ENCODE assay signal across 8 mouse cellular contexts in the genomic region with DNA sequence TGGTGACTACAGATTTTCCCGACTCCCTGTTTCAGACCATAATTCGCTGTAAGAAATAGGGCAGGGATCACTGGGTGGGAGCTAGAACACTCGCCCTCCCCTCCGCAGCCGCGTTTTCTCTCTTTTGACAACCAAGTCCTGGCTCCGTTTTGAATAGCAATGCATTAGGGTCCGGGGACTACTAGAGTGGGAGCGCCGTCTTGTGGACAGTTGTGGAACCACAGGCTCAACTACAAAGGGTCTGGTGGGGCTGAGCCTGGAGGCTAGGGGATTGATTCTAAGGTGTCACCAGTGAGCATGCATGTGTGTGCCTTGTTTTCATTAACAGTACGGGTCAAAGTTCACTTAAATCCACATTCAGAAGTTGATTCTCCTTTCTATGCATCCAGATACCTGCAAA. TPM values are rescaled to one million over a fixed set of nuclear protein-coding genes. Genes with fewer than 3 reads are reported as not detected.
DNase-seq lines count a peak whose midpoint lies in the region; ATAC-seq and TF ChIP-seq lines count a peak whose summit lies in the region.

No protein-coding gene starts in this region.

- peak; percentile 96 for TF ChIP-seq CTCF in cortical plate, adult 2 months (IDR thresholded peaks at IDR 0.05; ENCODE audit: extremely low read depth, insufficient read depth, low read length)

- peak; percentile 81 for DNase-seq in adipocyte (ENCODE audit: low spot score)
- peak; percentile 84 for DNase-seq in gastrocnemius, postnatal 10 days
- peak; percentile 78 to 84 for DNase-seq in left cerebral cortex, postnatal 10 days (ENCODE audit: extremely low spot score in 1 of 2, low spot score in 2 of 2)
- DNase-seq in right cerebral cortex, postnatal 25 days: peak; percentile 74
- peak; percentile 67 to 79 for DNase-seq in urinary bladder, postnatal 36 days (ENCODE audit: low spot score in 2 of 2)

- no peak overlapping the region for H3K4me3 ChIP-seq in cortical plate, adult 2 months (ENCODE audit: insufficient read depth, low read length)

- H3K4me1 ChIP-seq in cortical plate, adult 2 months (ENCODE audit: control insufficient read depth, insufficient read depth, low read length): peaks cover 5% of the 10 kb centered on the region; the same call in 1 of the 2 replicates

- ATAC-seq in inflammation-experienced regulatory T-cells, adult 6 months: peak; percentile 67
- ATAC-seq in megakaryocyte progenitor cell, adult 5-6 weeks (replicated peaks; ENCODE audit: poor library complexity): peak; percentile 61

- no peak overlapping the region for H3K27ac ChIP-seq in cortical plate, adult 2 months (ENCODE audit: insufficient read depth, low read length)

- no peak for TF ChIP-seq POLR2A in cortical plate, adult 2 months (IDR thresholded peaks at IDR 0.05; ENCODE audit: extremely low read depth, insufficient read depth, low read length)

- intact Hi-C loops in left cerebral cortex, postnatal 10 days (cut with DNase I): loop anchor here (5.0 to 10.0 kb wide), 3 partner anchors 208 to 351 kb away; no protein-coding TSS in a partner anchor

RNA-seq across cellular contexts. Expression of a gene that starts 26.1 kb away (rescaled TPM):
- 14.0 and 14.2 TPM in 2 replicates for polyA plus RNA-seq in cortical plate, adult 2 months (2012; rRNA removed)
- 1 to 10 TPM; 5.9 to 6.7 TPM for total RNA-seq in gastrocnemius, postnatal 10 days (2021)
- 10 to 100 TPM; 35.1 to 53.1 (median 38.8) TPM for polyA plus RNA-seq in inflammation-experienced regulatory T-cells, adult 6 months (2017; shearing (Covaris generic))
- 10 to 100 TPM; 22.2 to 24.2 TPM for total RNA-seq in left cerebral cortex, postnatal 10 days (2021)
- 62.3 and 76.4 TPM in 2 replicates for total RNA-seq in megakaryocyte progenitor cell, adult 5-6 weeks (2015)
- total RNA-seq in megakaryocyte progenitor cell, adult 5-6 weeks (2017): 16.5 and 19.3 TPM in 2 replicates

RNA-seq across cellular contexts. Expression of a gene that starts 52.6 kb away (rescaled TPM):
- polyA plus RNA-seq in cortical plate, adult 2 months (2012; rRNA removed): 99.9 and 108 TPM in 2 replicates
- 10 to 100 TPM; 35.7 to 42.7 TPM for total RNA-seq in gastrocnemius, postnatal 10 days (2021)
- polyA plus RNA-seq in inflammation-experienced regulatory T-cells, adult 6 months (2017; shearing (Covaris generic)): 10 to 100 TPM in 1 of 3 experiments, 1 to 10 TPM in 2; 3.5 to 10.2 (median 6.9) TPM
- 100 to 1,000 TPM; 108 to 109 TPM for total RNA-seq in left cerebral cortex, postnatal 10 days (2021)
- 9.0 and 10.1 TPM in 2 replicates for total RNA-seq in megakaryocyte progenitor cell, adult 5-6 weeks (2015)
- 7.4 and 10.9 TPM in 2 replicates for total RNA-seq in megakaryocyte progenitor cell, adult 5-6 weeks (2017)
